In genomic region chr10:66813850-66814564, GRCm38 (mm10) we compare ENCODE assay signal across 8 mouse cellular contexts.
DNase-seq lines count a peak whose midpoint lies in the region; ATAC-seq and TF ChIP-seq lines count a peak whose summit lies in the region.

No protein-coding gene starts in this region.

- H3K27ac ChIP-seq in forebrain, embryonic 15.5 days (replicated peaks): no peak overlapping the region
- H3K27ac ChIP-seq in midbrain, postnatal 0 days (ENCODE audit: low read depth, low read length): no peak overlapping the region

- H3K4me2 ChIP-seq in forebrain, embryonic 15.5 days (replicated peaks): 0 out of 2 replicates have a peak overlapping the region, but pooled peaks have one; percentile 22
- no peak overlapping the region; the same call in 1 of the 2 replicates for H3K4me2 ChIP-seq in midbrain, postnatal 0 days (ENCODE audit: low read depth, low read length, poor library complexity, severe bottlenecking)

- DNase-seq in thymus, postnatal 4 days: peak; percentile 27
- DNase-seq in thymus, postnatal 36 days: no peak
- DNase-seq in kidney, postnatal 14 days: peak; percentile 17
- no peak for DNase-seq in midbrain, postnatal 0 days (ENCODE audit: low spot score)
- DNase-seq in gastrocnemius, postnatal 4 days (ENCODE audit: low spot score in 2 of 2): no peak
- no peak for DNase-seq in layer of hippocampus, postnatal 10 days (ENCODE audit: low spot score in 2 of 2)
- DNase-seq in left cerebral cortex, adult 11 months (ENCODE audit: low spot score): no peak

- 15% methylated on average over 15 of the region's 15 CpGs for WGBS in forebrain, embryonic 15.5 days
- WGBS in midbrain, postnatal 0 days: 17% methylated on average over 15 of the region's 15 CpGs

- H3K4me1 ChIP-seq in forebrain, embryonic 15.5 days: peaks cover 5% of the 10 kb centered on the region
- no peaks in the 10 kb centered on the region for H3K4me1 ChIP-seq in midbrain, postnatal 0 days (ENCODE audit: insufficient read depth, low read length)

- H3K4me3 ChIP-seq in forebrain, embryonic 15.5 days: no peak overlapping the region
- H3K4me3 ChIP-seq in midbrain, postnatal 0 days (ENCODE audit: low read depth, low read length): no peak overlapping the region

- ATAC-seq in forebrain, embryonic 15.5 days (replicated peaks): peak; percentile 57; the same call in 1 of the 2 replicates
- no peak for ATAC-seq in midbrain, postnatal 0 days (ENCODE audit: low FRiP score)

- H3K9me3 ChIP-seq in forebrain, embryonic 15.5 days: no peaks in the 10 kb centered on the region
- no peaks in the 10 kb centered on the region for H3K9me3 ChIP-seq in midbrain, postnatal 0 days (ENCODE audit: low read length)

- no peak overlapping the region for H3K9ac ChIP-seq in forebrain, embryonic 15.5 days (replicated peaks)
- H3K9ac ChIP-seq in midbrain, postnatal 0 days (replicated peaks; ENCODE audit: low read length, poor library complexity, severe bottlenecking): no peak overlapping the region

- TF ChIP-seq CTCF in midbrain, postnatal 0 days (IDR thresholded peaks at IDR 0.05): peak; percentile 54; the same call in 1 of the 2 replicates

- no peaks in the 10 kb centered on the region for H3K36me3 ChIP-seq in forebrain, embryonic 15.5 days
- H3K36me3 ChIP-seq in midbrain, postnatal 0 days (ENCODE audit: insufficient read depth, low read length): no peaks in the 10 kb centered on the region

- no peaks in the 10 kb centered on the region for H3K27me3 ChIP-seq in forebrain, embryonic 15.5 days
- no peaks in the 10 kb centered on the region for H3K27me3 ChIP-seq in midbrain, postnatal 0 days (ENCODE audit: insufficient read depth, low read length)

Comparison
In these comparisons a context has a peak if more than half of its experiments do, and no peak if none do; other contexts are left out.
1. DNase-seq: peak in thymus, postnatal 4 days (single experiment) and kidney, postnatal 14 days (single experiment); none in thymus, postnatal 36 days (0 of 2), midbrain, postnatal 0 days (single experiment), gastrocnemius, postnatal 4 days (0 of 2), layer of hippocampus, postnatal 10 days (0 of 2) and left cerebral cortex, adult 11 months (single experiment).